Mouse (Mus musculus): ENCODE results near the gene Tfdp1. TPM values are rescaled to one million over a fixed set of nuclear protein-coding genes. Genes with fewer than 3 reads are reported as not detected.

Tfdp1 gene
- polyA plus RNA-seq, 1 experiment from 2014 or later = 167 TPM

DNA sequence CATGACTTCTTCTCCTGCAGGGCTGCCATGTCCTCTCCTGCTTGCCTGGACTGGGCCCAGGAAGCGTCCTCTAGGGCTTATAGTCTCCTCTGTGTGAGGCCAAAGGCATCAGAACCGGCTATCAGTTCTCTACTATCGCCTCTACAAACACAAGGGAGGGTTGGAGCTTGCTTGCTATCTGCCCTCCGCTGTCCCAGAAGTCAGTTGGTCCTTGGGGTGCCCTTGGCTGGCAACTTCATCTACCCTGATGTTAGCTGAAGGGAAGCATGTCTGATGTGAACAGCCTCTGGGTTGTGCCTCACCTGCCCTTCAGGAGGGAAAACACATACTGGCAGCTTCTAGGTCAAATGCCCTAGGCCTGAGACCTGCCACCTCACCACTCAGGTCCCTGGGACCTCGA lies 58.2 kb downstream of the Tfdp1 start, which contains the start of gene Atp4b:
Gene Atp4b (minus strand): TSS at position 101 of the 400 bp plus-strand sequence.
- Histone ChIP-seq H3K4me1 (no peaks in the 10 kb centered on the region), H3K36me3 (ENCODE audit: poor library complexity, severe bottlenecking) (no peaks in the 10 kb centered on the region), H3K9me3 (replicated peaks) (no peaks in the 10 kb centered on the region), H3K4me3 (no peak within 1 kb of the TSS), H3K27me3 (no peaks in the 10 kb centered on the region), H3K27ac (no peak within 1 kb of the TSS), H3K4me2 (no peak within 1 kb of the TSS), H3K9ac (no peak within 1 kb of the TSS)
- no peak for ATAC-seq
- 77% methylated on average over 5 of the region's 5 CpGs for WGBS

DNA sequence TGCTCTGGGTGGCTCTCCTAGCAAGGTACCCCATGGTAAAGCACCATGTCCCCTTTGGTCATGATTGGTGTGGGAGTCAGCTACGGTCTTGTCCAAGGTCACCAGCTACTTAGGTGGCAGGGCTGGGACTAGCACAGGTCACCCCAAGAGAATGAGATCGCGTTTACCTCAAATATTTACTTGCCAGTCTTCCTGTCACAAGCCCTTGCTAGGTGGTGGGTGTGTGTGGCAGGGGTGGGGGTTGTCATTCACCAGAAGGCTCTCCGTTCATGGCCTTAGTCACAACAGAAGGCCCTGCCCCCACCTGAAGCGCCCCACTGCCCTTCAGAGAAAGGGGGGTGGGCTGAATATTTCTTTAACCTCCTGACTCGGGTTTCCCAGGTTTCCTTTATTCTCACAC lies 65.0 kb downstream of the Tfdp1 start:
- Histone ChIP-seq H3K27me3 (no peaks in the 10 kb centered on the region), H3K4me3 (no peak overlapping the region), H3K9ac (no peak overlapping the region), H3K4me1 (peaks cover 5% of the 10 kb centered on the region; the same call in 1 of the 2 replicates), H3K27ac (no peak overlapping the region), H3K36me3 (ENCODE audit: poor library complexity, severe bottlenecking) (no peaks in the 10 kb centered on the region), H3K4me2 (no peak overlapping the region), H3K9me3 (replicated peaks) (no peaks in the 10 kb centered on the region)
- no peak for ATAC-seq
- WGBS = 76% methylated on average over 6 of the region's 6 CpGs

DNA sequence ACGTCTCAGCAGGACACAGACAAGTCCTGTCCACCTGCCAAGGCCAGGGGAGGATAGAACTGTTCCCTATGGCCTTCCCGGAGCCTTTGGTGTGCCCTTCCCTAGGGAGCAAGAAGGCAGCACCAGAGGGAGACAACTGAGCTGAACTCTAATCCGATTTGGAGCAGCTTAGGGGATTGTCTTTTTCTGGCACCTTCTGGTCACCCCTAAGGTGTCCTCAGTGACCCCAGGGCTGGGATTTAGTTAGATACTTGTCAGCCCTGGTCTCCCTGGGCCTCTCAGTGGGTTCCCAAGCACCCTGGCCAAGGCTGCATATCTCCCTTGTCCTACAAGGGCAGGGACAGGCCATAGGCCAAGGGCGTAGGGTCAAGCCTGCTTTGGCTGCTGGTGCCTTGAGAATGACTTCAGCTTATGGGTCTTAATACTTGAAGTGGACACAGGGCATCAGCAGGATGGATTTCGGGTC lies 66.1 kb downstream of the Tfdp1 start, which contains the start of gene Grk1:
Gene Grk1 (plus strand): TSS at position 416 of the 466 bp plus-strand sequence.
- no peak within 1 kb of the TSS for H3K4me2 ChIP-seq
- no peak within 1 kb of the TSS for H3K4me3 ChIP-seq
- H3K9me3 ChIP-seq (replicated peaks) = no peaks in the 10 kb centered on the region
- H3K27ac ChIP-seq = no peak within 1 kb of the TSS
- no peaks in the 10 kb centered on the region for H3K27me3 ChIP-seq
- no peaks in the 10 kb centered on the region for H3K36me3 ChIP-seq (ENCODE audit: poor library complexity, severe bottlenecking)
- H3K4me1 ChIP-seq = peaks cover 5% of the 10 kb centered on the region; the same call in 1 of the 2 replicates
- no peak for ATAC-seq
- 79% methylated on average over 5 of the region's 5 CpGs for WGBS
- no peak within 1 kb of the TSS for H3K9ac ChIP-seq

DNA sequence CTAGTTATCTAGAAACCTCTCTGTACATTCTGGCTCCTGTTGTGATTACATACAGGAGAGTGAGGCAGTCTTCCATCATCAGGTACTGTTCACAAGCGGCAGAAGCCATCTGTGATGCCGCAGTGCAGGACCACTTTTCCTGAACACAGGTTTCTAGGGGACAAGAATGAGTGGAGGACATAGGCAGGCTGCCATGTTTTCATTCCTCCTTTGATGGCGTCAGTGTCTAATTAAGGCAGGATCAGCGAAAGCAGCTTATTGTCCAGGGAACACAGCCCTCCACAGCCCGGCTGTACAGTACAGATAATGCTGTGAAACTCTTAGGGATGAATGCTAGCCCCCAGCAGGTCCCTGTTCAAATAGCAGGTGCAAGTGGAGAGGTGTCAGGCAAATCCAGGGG lies 67.5 kb downstream of the Tfdp1 start:
- no peaks in the 10 kb centered on the region for H3K36me3 ChIP-seq (ENCODE audit: poor library complexity, severe bottlenecking)
- no peak overlapping the region for H3K27ac ChIP-seq
- H3K4me1 ChIP-seq = peaks cover 5% of the 10 kb centered on the region; the same call in 1 of the 2 replicates
- H3K4me3 ChIP-seq = no peak overlapping the region
- H3K9me3 ChIP-seq (replicated peaks) = no peaks in the 10 kb centered on the region
- 54% methylated on average over 5 of the region's 5 CpGs for WGBS
- no peak overlapping the region for H3K9ac ChIP-seq
- H3K4me2 ChIP-seq = no peak overlapping the region
- no peaks in the 10 kb centered on the region for H3K27me3 ChIP-seq
- no peak for ATAC-seq

DNA sequence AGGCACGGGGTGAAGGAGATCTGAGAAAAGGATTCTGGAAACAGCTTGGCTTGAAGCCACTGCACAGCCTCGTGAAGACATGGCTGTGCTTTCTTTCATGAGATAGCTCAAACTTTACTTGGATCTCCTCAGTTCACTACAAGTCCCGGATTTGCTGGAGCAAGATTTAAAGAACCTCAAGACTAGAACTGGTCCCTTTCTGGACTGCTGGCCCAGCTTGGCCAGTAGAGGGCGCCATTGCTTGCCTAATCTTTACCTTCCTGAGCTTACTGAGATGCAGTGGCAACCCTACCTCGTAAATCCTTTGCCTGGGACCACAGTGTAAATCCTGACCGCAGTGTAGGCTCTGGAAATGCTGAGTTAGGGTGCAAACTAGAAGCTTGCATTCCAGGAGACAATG lies 73.0 kb downstream of the Tfdp1 start:
- 0 out of 2 replicates have a peak, but pooled peaks have one; percentile 57 for ATAC-seq
- WGBS = 33% methylated on average over 6 of the region's 6 CpGs
- no peak overlapping the region for H3K4me2 ChIP-seq
- H3K4me3 ChIP-seq = no peak overlapping the region
- H3K4me1 ChIP-seq = no peaks in the 10 kb centered on the region
- H3K27me3 ChIP-seq = no peaks in the 10 kb centered on the region
- H3K9me3 ChIP-seq (replicated peaks) = no peaks in the 10 kb centered on the region
- H3K9ac ChIP-seq = no peak overlapping the region
- no peak overlapping the region for H3K27ac ChIP-seq
- H3K36me3 ChIP-seq (ENCODE audit: poor library complexity, severe bottlenecking) = no peaks in the 10 kb centered on the region

DNA sequence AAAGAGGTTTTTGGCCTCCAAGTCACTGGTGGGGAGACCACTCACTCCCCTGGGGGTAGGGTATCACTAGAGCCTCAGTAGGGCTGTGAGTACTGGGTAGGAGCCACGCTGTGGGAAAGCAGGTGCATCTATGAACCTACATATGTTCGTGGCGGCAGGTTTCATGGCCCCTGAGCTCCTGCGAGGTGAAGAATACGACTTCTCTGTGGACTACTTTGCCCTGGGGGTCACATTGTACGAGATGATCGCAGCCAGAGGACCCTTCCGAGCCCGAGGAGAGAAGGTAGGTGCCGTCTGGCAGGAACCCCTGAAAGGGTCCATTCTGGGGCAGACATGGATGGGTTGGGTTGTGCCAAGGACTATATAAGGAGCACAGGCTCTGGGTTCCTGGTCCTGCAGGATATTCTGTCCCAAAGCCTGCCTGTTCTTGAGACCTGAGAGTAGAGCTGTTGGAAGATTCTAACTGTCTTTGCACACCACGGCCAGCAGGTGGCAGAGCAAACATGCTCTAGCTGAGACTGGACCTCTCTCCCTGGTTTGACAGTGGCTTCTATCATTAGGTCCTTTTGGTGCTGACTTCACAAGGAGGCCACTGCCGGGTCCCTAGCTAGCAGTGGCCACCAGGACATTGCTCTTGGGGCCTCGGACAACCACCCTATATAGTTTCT lies 74.5 kb downstream of the Tfdp1 start:
- Histone ChIP-seq H3K36me3 (ENCODE audit: poor library complexity, severe bottlenecking) (no peaks in the 10 kb centered on the region), H3K9ac (no peak overlapping the region), H3K27me3 (no peaks in the 10 kb centered on the region), H3K27ac (no peak overlapping the region), H3K4me3 (no peak overlapping the region), H3K9me3 (replicated peaks) (no peaks in the 10 kb centered on the region), H3K4me1 (no peaks in the 10 kb centered on the region), H3K4me2 (no peak overlapping the region)
- no peak for ATAC-seq
- 62% methylated on average over 13 of the region's 13 CpGs for WGBS

DNA sequence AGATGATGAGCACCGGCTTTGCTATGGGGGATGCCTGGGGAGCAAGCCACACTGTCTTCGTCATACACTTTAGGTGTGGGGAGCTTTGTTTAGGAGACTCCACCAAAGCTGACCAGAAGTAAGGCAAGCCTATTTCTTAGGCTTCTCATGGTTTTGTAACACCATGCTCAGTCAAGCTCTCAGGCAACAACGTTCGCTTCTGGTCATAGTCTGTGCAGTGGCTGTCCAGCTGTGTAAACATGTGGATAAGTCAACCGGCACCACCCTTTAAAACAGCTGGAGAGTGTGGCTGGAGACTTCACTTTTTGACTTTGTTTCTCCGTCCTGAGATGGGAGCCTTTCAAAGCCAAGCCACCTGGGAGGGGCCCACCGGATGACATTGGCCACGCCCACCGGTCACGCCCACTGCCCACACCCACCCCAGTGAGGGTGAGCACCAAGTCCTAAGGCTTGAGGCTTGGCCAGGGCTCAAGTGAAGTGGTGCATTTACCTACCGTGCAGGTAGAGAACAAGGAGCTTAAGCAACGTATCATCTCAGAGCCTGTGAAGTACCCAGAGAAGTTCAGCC lies 75.4 kb downstream of the Tfdp1 start:
- no peaks in the 10 kb centered on the region for H3K36me3 ChIP-seq (ENCODE audit: poor library complexity, severe bottlenecking)
- H3K4me2 ChIP-seq = no peak overlapping the region
- H3K4me1 ChIP-seq = no peaks in the 10 kb centered on the region
- H3K9me3 ChIP-seq (replicated peaks) = no peaks in the 10 kb centered on the region
- no peak overlapping the region for H3K9ac ChIP-seq
- 58% methylated on average over 12 of the region's 12 CpGs for WGBS
- no peak overlapping the region for H3K27ac ChIP-seq
- ATAC-seq = no peak
- no peaks in the 10 kb centered on the region for H3K27me3 ChIP-seq
- H3K4me3 ChIP-seq = no peak overlapping the region

DNA sequence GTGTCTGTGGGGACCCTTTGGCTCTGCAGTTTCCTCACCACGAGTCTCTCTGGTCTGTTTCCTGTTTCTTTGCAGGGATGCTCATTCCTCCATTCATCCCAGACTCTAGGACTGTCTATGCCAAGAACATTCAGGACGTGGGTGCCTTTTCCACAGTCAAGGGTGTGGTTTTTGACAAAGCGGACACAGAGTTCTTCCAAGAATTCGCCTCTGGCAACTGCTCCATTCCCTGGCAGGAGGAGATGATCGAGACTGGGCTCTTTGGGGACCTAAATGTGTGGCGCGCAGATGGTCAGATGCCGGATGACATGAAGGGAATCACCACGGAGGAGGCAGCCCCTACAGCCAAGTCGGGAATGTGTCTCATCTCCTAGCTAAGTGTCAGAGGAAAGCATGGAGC lies 77.3 kb downstream of the Tfdp1 start:
- no peak for ATAC-seq
- Histone ChIP-seq H3K27me3 (no peaks in the 10 kb centered on the region), H3K27ac (no peak overlapping the region), H3K9ac (no peak overlapping the region), H3K4me2 (no peak overlapping the region), H3K9me3 (replicated peaks) (no peaks in the 10 kb centered on the region), H3K4me3 (no peak overlapping the region), H3K4me1 (no peaks in the 10 kb centered on the region), H3K36me3 (ENCODE audit: poor library complexity, severe bottlenecking) (no peaks in the 10 kb centered on the region)
- WGBS = 76% methylated on average over 10 of the region's 10 CpGs

DNA sequence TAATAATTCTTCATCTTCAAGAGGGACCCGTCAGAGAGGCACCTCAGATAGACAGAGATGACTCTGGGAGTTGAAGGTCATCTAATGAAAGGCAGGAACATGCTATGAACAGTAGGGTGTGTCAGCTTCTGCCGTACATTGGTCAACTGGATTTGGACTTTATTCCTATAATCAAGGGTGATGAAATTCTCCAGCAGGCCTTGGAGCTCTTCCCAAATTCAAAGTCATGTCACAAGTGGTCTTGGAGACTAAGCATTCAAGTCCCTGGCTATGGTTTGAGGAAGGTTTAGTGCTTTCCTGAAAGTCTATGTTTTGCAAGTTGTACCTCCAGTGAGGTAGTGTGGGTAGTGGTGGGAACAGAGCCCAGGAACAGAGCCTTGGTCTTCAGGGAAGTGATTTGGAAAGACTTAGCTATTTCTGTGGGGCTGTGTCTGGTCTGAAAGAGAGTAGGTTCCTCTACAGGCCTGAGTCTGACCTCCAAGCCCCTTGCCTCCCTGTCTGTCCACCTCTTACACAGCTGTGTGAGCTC lies 80.6 kb downstream of the Tfdp1 start:
- Histone ChIP-seq H3K9ac (no peak overlapping the region), H3K9me3 (replicated peaks) (no peaks in the 10 kb centered on the region; the same call in 1 of the 2 replicates), H3K36me3 (ENCODE audit: poor library complexity, severe bottlenecking) (no peaks in the 10 kb centered on the region), H3K4me3 (no peak overlapping the region), H3K27me3 (no peaks in the 10 kb centered on the region), H3K4me1 (no peaks in the 10 kb centered on the region), H3K4me2 (no peak overlapping the region), H3K27ac (no peak overlapping the region)
- ATAC-seq = no peak
- WGBS = 71% methylated on average over 2 of the region's 2 CpGs

DNA sequence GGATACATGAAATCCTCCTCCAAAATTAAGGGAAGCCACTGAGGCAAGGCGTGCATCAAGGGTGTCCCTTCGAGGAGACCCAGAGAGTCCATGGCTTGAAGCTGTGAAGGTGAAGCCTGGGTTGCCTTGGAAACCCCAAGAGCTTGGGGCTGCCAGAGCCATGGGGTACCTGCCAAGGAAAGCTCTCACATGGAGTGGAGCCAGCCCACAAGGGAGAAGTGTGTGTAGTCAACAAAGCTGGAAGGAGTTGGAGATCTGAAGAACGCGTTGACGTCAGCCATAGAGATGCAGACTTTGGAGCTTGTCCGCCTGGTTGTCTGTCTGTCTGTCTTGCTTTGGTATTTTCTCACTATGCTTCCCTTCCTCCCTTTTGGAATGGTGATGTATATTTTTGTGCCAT lies 82.4 kb downstream of the Tfdp1 start:
- Histone ChIP-seq H3K9me3 (replicated peaks) (no peaks in the 10 kb centered on the region; the same call in 1 of the 2 replicates), H3K4me2 (no peak overlapping the region), H3K27me3 (no peaks in the 10 kb centered on the region), H3K36me3 (ENCODE audit: poor library complexity, severe bottlenecking) (no peaks in the 10 kb centered on the region), H3K4me3 (no peak overlapping the region), H3K9ac (no peak overlapping the region), H3K4me1 (no peaks in the 10 kb centered on the region), H3K27ac (no peak overlapping the region)
- WGBS = 91% methylated on average over 6 of the region's 6 CpGs
- ATAC-seq = no peak

DNA sequence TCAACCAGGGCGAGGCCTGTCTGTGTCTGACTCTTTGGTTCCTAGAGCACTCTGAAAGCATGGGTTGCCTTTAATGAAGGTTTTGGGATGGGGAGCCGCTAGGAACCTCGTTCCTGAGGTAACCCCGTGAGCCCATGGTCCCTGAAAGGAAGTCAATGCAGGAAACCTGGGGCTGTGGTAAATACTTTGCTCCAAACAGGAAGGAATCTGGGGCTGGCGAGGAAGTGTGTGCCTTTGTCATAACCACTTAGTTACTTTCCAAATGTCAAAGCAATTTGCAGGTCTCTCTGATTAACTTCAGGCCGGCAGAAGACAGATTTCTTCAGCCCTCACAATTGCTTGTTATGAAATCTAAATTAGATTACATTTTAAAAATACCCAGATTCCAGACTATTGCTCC lies 88.8 kb downstream of the Tfdp1 start:
- H3K4me1 ChIP-seq = no peaks in the 10 kb centered on the region
- 83% methylated on average over 6 of the region's 6 CpGs for whole genome bisulfite sequencing
- H3K36me3 ChIP-seq (ENCODE audit: poor library complexity, severe bottlenecking) = no peaks in the 10 kb centered on the region
- H3K27me3 ChIP-seq = no peaks in the 10 kb centered on the region
- no peak overlapping the region for H3K27ac ChIP-seq
- H3K4me3 ChIP-seq = no peak overlapping the region
- no peak for ATAC-seq
- H3K9me3 ChIP-seq (replicated peaks) = no peaks in the 10 kb centered on the region
- no peak overlapping the region for H3K4me2 ChIP-seq
- H3K9ac ChIP-seq = no peak overlapping the region
